Mouse (Mus musculus): ENCODE results near the gene Hdac9.

Gene Hdac9

DNA sequence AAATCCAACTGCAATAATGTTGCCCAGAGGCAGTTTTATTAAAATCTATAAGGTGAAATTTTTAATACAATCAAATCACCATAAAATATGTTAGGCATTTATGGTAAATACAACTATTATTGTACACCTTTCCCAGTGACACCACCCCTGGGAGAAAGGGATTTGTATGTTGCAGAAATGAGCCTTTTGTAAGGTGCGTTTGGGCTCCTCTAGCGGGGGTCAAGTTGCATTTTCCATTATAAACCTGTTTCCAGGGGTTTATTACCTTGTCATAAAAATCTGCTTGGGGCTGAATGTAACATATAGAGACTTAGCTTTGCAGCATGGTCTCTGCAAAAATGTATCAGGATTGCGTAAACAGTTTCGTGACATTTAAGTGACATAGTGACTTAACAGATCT lies 312.4 kb downstream of the Hdac9 start:
- no peak for DNase-seq (ENCODE audit: low read depth, low spot score)

DNA sequence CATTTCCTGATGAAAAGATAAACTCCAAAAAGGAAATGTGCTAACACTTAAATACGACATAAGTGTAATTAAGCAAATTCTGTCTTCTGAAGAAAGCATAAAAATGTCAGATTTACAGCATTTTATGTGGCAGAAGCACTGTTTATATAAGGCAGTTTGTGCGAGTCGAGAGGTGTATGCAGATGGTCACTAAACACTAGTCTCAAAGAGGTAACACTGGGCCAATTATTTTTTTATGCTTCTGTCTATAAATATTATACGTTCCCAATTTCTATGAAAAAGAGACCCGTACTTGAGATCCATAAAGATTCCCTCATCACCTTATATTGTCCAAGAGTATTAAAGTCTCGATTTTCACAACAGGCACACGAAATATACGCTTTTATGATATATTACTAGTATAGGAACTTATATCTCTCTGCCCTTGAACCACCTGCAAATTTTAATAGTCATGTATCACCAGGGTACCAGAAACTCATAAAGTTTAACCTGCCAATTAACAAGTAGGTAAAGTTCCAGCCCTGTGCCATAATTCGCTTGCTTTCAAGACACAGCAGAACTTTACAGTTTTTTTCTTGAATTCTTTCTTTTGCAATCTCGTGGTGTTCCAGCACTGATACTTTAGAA lies 322.6 kb downstream of the Hdac9 start:
- DNase-seq (ENCODE audit: low read depth, low spot score), result no peak

DNA sequence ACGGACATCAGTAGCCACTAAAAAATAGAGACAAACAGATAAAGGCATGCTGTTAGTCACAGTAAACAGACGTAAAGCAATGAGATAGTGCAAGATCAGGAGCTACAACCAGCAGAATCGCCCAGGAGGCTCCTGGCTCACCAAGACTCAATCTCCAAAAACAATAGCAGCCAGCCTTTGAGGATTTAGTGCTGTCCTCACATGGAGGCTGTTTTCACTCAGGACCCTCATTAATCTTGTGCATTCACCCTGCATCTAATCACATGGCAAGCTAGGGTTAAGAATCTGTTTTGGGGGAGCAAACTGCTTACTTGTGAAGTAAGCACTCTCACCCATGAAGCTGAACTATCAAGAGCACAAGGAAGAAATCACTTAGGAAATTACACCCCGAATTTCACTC lies 329.7 kb downstream of the Hdac9 start:
- DNase-seq (ENCODE audit: low read depth, low spot score), result no peak

DNA sequence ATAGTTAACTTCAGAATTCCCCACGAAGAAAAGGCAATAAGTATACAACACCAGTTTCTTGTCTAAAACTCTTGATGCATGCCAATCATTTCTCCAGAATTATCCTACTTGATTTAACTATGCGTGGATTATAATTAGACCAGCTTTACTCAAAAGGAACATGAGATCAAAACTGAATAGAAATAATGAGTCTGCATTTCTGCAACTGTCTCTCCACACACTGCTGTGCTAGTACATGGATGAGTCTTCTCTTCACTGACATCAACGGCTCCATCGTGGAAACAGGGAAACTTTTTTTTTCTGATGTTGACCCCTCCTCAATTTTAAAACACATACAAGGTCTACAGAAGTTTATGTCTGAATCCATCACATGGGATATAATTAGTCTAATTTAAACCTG lies 334.4 kb downstream of the Hdac9 start:
- DNase-seq (ENCODE audit: low read depth, low spot score), result no peak

DNA sequence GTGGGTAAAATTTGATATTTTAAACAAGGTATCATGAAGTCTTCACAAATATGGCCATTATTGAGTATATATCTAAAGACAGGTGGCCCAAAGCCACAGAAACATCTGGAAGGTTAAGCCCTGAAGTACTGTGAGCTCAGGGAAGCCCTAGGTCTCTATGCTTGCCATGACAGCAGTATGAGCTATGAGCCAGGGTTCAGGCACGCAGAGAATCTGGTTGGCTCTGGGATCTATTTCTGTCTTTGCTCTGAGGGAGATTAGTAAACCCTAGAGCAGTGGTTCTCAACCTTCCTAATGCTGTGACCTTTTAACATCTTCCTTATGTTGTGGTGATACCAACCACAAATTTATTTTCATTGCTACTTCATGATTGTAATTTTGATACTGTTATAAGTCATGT lies 337.7 kb downstream of the Hdac9 start:
- DNase-seq (ENCODE audit: low read depth, low spot score), result no peak

DNA sequence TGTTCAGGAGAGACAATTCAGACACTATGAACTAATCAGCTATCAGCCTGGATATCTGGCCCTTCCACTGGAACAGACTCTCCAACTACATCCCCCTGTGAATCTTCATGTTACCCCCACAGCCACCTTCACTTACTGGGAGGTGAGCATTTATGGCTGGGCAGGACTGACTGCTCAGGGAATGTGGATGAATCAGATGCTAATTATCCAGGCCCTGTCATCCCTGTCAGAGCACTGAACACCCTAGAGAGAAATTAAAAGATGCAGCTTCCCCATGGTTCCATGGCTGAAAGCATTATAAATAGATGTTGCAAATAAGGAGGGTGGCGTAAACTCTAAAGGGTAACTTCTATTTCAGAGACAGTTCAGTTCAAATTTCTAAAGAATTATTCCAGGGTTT lies 345.8 kb downstream of the Hdac9 start:
- no peak for DNase-seq (ENCODE audit: low read depth, low spot score)

DNA sequence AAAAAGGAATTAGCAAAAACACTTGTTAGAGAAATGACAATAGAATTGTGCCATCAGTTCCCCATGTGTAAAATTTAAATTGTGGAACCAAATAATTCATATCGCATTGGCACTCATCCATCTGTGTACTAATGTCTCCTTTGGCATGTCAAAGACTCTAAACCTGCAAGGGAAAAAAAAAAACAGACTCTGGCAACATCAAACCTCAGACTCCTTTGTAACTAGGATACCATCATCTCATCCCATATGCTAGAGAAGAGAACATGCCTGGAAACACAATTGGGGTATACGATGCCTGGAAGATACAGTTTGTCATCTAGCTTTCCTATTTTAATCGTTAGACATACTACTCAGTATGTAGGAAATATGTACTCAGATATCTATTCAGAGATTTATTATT lies 347.4 kb downstream of the Hdac9 start:
- DNase-seq (ENCODE audit: low read depth, low spot score), result no peak

DNA sequence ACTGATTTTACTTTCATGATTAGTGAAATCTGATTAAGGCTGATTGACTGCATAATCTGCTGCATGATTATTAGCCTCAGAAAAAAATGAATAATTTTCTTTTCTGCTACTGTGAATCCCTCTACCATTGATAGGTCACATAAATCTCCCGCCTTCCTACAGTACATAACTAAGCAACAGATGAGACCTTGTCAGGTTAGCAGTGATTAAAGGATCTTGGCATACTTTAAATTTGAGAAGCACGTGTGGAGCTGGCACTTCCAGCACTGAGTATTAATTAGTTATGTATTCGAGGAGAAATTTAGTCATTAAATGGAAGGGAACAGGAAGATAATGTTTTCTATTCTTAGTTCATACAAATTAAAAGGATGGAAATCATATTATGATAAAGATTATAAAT lies 347.8 kb downstream of the Hdac9 start:
- no peak for DNase-seq (ENCODE audit: low read depth, low spot score)

DNA sequence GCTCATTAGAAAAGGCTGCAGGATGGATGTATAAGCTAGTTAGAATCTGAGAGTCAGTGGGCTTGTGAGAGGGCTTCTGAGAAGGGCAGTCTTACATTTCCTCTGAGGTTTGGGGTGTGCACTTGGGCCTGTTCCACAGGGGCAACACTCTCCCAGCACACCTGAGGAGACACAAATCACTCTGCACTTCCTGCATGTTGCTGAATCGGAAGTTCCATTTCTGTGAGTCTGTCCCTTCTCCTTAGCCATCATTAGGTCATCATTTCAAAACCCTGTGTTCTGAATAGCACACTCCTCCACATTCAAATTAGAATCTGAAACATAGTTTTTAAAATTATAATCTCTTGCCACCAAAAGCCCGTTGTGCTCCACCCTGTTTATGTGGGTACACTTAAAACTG lies 354.6 kb downstream of the Hdac9 start:
- no peak for DNase-seq (ENCODE audit: low read depth, low spot score)

DNA sequence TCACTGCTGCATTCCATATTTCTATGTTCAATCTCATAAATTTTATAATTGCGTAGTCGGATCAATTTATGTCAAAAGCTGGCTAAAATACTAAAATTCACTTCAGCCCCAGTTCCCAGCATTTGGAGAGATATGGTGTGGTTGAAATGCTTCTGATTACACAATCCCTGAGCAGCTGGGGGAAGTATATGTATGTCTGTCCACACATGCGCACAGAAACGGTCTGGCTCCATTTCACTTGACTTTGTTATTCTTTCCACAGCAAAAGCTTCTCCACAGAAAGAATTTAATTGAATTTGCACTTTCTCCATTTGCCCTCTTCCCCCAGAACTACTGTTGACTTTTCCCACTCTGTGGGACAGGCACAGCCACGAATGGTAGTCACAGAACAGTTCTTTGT lies 357.9 kb downstream of the Hdac9 start:
- DNase-seq (ENCODE audit: low read depth, low spot score), result no peak

DNA sequence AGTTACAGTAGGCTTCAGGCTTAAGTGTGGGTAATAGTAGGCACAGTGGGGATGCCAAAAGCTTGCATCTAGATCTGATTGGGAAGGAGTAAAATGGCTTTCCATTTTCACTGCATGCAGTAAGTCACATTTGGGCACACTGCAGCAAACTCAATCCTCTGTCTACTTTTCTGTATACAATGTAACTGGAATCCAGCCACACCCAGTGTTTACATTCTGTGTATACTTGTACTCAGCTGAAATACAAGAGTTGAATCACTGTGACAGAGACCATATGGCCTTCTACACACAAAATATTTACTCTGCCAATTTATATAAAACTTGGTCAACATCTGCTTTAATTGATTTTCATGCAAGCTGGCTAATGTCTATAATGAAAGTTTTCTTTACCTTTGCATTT lies 362.1 kb downstream of the Hdac9 start:
- no peak for DNase-seq (ENCODE audit: low read depth, low spot score)

DNA sequence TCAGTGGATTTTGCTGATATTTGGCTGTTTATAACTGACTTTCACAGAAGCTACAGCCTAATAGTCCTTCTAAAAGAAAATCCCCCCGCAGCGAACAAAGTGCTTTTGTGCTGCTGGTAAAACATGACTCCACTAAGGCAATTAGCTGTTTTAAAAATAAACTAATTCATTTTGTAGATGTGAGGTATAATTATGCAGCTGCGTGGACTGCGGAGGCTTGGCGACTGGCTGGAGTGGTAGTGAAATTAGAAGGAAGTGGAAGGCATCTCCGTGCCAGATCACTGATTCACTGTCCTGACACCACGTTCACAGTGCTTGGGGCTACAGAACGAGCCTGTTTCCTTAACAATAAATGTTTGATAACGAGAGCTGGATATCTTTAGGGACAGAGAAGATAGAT lies 366.6 kb downstream of the Hdac9 start:
- DNase-seq (ENCODE audit: low read depth, low spot score), result no peak

DNA sequence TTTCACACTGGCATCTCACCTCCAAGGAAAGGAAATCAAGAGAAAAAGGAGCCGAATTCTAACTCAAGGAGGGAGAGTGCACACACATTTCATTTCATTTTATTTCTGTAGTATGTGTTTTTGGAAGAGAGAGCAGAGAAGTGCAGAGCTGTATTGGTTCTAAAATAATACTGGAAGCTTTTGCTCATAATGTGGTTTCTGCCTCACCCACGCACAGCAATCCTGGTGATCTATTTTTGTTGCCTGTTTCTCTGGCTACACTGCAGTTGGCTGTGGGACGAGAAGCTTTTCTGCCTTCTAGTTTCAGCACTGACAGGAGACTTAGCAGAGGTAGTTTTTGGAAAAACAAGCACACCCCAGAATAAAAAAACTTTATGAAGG lies 387.7 kb downstream of the Hdac9 start:
- no peak for DNase-seq (ENCODE audit: low read depth, low spot score)

DNA sequence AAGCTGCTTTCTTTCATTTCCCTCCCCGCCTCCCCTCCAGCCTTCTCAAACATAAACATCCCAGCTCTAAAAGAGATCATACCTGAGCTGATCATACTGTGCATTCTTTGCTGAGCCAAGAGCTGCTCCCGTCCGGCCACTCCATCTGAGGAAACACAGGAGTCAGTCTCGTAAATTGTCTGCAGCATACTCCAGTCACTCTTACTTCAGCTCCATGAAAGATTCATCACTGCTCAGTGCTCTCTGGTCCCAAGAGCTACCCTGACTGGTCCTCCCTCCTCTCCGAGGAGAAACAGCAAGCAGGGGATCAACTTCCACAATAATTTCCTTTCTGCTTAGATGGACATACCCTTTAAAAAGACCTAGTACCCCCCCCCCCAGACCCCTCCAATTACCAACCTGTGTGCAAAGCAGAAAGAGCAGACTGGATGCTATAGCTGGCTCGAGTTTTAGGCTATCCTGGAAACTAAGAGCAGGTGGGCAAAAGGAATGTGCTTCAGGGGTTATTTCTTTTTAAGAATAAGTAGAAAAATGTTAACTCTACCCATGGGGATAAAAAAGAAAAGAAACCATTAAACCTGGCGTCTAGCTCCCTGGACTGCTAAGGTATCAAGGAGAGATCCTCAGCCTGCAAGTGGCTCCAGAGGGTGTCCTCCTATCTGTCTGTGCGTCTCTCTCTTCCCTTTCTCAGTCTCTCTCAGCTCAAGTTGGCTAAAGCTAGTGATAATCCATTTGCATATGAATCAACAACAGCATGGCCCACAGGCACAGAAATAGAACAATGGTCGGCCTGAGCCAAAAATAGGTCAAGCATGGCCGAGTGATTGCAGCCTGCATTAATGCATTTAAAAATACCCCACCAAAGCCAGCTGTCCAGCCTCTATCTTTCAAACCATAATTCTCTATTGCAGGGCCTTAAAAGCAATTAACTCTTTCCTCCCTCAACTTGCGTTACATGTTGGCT lies 388.4 kb downstream of the Hdac9 start:
- DNase-seq (ENCODE audit: low read depth, low spot score), result no peak

DNA sequence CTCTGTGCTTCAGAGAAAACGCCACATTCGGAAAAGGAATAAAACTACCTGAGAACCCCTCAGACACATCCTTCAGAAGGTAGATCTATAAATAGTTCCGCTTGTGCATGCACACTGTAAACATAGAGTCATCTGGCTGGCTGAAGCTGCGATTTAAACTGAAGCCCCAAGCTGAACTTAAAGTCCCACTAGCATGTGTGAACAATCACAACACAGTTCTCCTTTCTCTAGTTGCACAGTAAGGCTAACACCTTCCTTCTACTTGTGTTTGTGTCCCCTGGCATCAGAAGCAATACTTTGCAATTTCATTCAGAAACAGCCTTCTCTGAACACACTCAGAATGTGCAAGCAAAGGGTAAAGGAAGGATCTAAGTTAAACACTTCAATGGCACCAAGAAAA lies 389.1 kb downstream of the Hdac9 start:
- DNase-seq (ENCODE audit: low read depth, low spot score), result no peak

DNA sequence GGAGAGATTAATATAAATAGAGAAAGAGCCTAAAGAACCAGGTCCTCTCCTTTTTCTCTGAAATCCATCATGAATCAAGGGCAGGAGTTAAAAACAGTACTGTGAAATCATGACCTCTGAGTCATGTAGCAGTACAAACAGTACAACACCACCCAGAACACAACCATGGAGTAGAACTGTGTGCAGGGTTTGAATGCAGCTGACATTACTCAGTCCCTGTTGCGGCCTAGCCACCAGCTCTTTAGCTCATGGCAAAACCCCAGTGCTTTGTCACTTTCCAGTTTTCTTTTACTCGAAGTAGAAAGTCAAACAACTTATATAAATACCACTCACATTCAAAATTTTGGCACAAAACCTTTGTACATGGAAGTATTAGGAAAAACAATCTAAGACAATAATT lies 395.4 kb downstream of the Hdac9 start:
- no peak for DNase-seq (ENCODE audit: low read depth, low spot score)

DNA sequence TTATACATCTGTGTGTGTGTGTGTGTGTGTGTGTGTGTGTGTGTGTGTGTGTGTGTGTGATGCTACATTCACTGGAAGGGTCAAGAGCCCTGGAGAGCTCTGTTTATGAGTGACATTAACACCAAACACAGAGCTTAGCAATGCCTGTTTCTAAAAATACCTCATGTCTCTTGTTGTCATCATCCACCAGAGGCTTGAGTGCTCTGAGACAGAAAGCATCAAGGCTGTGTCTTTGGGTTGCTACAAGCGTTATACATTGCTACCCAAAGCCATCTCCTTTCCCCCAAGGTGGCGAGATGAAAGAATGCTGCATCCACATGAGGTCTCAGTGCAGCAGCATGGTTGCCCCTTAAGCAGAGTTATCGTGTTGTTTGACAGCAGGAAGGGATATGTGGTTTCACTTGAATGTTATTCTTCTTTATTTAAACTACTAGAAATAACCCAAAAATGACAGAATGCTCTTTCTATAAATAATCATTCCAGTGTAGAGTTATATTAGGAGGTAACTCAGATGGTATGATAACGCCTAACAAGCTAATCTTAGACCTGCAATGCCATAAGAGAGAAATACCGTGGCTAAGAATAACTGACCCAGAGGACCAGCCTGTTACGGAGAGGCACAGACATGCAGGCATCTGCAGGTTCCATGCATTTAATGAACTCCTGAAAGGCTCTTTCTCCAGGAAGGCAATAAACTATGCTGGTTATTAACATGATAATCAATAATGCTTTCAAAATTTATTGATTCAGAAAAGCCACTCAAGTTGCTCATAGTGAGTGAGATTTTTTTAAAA lies 399.9 kb downstream of the Hdac9 start:
- DNase-seq (ENCODE audit: low read depth, low spot score), result no peak

DNA sequence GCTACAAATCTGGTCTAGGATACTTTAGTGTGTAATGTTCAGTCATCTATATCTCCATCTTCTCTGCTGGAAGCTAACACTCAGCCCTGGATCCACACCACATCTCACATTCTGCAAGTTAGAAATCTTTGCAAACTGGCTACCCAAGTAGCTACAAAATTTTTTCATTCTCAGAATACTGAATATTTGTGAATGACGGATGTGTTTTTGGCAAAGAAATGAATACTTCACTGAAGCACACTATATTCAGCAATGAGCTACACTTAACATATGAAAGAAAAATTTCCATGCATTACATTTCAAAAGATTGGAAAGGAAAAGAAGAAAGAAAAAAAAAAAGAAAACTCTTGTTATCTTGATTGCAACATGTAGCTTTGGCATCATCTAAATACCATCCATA lies 410.6 kb downstream of the Hdac9 start:
- no peak for DNase-seq (ENCODE audit: low read depth, low spot score)

DNA sequence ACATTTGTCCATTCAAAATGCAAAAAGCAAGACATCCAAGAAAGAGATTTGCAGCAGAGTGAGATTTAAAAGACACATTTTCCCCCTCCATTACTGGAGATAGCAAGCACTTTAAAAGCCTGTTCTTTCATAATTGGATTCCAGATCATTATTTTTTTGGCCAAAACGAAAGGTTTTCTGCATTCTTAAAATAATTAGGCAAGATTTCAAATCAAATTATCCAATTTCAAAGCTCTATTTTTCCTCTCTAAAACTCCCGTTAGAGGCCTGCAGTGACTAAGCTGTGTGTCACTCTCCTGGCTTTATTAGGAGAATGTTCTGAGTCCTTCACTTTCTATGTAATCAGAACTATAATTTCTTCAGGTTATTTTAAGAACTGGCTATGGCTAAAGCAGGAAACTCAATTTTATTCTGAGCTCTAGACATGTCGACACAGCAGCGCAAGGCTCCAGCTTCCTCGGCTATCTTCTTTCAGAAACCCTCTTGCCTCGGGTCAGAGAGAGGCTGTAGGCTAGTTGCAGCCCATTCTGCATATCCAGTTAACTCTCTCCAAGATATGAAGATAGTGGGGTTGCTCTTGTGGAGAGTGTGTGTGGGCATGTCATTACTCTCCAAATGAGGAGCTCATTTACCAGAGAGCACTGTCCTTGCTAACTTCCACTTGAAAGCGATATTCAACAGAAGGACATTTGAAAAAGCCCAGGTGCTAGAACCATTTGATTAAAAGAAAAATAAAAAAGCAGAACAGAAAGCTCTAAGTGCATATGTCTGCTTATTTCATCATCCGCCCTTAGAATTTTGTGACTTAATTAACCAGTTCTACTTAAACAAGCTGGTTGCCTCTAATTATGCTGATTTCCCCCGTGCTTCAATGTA lies 417.9 kb downstream of the Hdac9 start:
- no peak for DNase-seq (ENCODE audit: low read depth, low spot score)

DNA sequence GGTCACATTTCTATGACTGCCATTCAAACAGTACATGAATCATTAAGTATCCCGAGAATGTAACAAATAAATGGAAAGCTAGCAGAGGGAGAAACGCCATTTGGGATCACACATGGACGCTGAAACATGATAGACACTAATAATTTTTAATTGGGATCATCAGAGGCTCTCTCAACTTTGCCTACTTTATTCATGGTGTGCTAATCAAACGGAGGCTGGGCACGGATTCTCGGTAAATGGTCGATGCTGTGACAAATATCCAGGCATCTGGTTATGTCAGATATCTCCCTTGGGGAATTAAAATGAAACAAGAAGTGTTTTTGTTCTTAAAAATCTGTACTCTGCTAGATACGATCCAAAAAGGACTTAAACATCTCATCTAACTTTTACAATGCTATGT lies 418.6 kb downstream of the Hdac9 start:
- no peak for DNase-seq (ENCODE audit: low read depth, low spot score)

DNA sequence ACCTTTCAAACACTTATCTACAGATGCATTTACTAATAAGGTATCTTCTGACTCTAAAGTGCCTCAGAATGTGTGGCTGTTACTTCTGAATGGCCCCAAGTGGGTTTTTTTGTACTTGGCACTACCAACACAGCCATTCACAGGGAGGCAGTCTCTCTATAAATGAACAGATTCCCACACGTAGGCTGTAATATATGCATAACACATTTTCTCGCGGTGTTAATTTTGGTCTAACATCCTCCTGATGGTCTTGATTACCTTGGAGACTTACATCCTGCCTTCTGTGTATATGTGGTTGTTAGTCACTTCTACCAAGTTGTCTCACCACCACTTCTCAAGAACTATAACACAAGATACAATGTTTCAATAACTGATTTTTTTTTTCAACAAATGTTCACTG lies 419.2 kb downstream of the Hdac9 start:
- no peak for DNase-seq (ENCODE audit: low read depth, low spot score)

DNA sequence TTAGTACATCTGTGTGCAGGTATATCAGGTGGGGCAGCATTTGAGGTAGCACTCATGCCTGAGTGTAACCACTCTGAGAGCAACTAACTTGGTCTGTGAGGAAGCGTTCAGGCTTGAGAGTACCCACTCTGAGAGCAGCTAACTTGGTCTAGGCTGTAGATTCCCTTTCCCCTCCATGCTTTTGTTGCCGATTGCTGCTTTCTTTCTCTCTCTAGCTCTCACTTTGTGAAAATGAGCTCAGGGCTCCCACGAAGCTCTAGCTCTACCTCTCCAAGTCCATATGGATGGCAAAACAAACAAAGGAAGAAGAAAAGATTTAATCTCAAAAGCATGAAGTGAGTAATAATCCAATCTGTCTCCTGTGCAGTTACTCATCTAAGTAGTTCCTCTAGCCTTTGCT lies 421.0 kb downstream of the Hdac9 start:
- no peak for DNase-seq (ENCODE audit: low read depth, low spot score)
